8 mouse cellular contexts compared by ENCODE assay signal in the genomic region with DNA sequence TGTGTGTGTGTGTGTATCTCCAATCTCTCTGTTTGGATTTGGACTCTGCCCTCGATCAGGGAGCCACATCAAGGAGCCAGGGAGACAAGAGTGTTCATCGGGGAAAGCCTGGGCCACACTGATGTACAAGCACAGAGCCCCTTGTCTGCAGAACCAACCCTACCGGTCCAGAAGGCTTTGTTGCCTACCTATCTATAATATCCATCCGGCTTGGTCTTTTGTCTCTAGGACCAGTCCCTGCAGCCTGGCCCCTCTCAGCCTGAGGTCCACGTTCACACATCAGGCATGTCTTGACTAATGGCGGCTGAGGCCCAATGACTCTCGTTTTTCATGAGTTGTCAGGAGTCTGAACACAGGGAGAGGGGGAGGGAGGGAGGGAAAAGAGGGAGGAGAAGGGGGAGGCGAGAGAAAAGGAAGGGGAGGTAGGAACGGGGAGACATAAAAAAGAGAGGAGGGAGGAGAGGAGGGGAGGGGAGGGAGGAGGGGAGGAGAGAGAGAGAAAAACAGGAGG.
DNase-seq lines count a peak whose midpoint lies in the region; ATAC-seq lines count a peak whose summit lies in the region.
"Had no signal": no experiment of that assay in that cellular context is flagged by ENCODE, and none has a peak within 500 bp of the region (broad histone marks: within the 10 kb centered on the region; RNA-seq: fewer than 3 reads in every experiment).

No protein-coding gene starts in this region.

- peak; percentile 84 for DNase-seq in embryo, embryonic 10.5 days (ENCODE audit: low spot score)
- peak; percentile 62 for DNase-seq in embryonic facial prominence, embryonic 11.5 days (ENCODE audit: low spot score)
- DNase-seq in gastrocnemius, adult 8-10 months (ENCODE audit: low spot score in 2 of 2): no peak
- DNase-seq in liver: no peak
- DNase-seq in lung, postnatal 10 days: no peak

- H3K4me2 ChIP-seq in embryonic facial prominence, embryonic 11.5 days (ENCODE audit: low read depth, low read length): no peak overlapping the region
- peak overlapping the region; percentile 41 for H3K4me2 ChIP-seq in hindbrain, embryonic 13.5 days
- H3K4me2 ChIP-seq in midbrain, embryonic 16.5 days (ENCODE audit: low read length): peak overlapping the region; percentile 49

- no peak overlapping the region for H3K4me3 ChIP-seq in embryonic facial prominence, embryonic 11.5 days (ENCODE audit: low read depth, low read length)
- H3K4me3 ChIP-seq in hindbrain, embryonic 13.5 days: 0 out of 2 replicates have a peak overlapping the region, but pooled peaks have one; percentile 9
- H3K4me3 ChIP-seq in midbrain, embryonic 16.5 days (ENCODE audit: low read depth, low read length): 0 out of 2 replicates have a peak overlapping the region, but pooled peaks have one; percentile 6

- H3K9me3 ChIP-seq in embryonic facial prominence, embryonic 11.5 days (replicated peaks; ENCODE audit: control insufficient read depth, low read length): no peaks in the 10 kb centered on the region
- H3K9me3 ChIP-seq in hindbrain, embryonic 13.5 days: no peaks in the 10 kb centered on the region
- no peaks in the 10 kb centered on the region for H3K9me3 ChIP-seq in midbrain, embryonic 16.5 days (replicated peaks; ENCODE audit: control insufficient read depth, low read length, poor library complexity, severe bottlenecking)

- H3K36me3 ChIP-seq in embryonic facial prominence, embryonic 11.5 days (replicated peaks; ENCODE audit: control insufficient read depth, insufficient read depth, low read depth, low read length): no peaks in the 10 kb centered on the region
- no peaks in the 10 kb centered on the region for H3K36me3 ChIP-seq in hindbrain, embryonic 13.5 days
- H3K36me3 ChIP-seq in midbrain, embryonic 16.5 days (ENCODE audit: control insufficient read depth, insufficient read depth, low read length): no peaks in the 10 kb centered on the region

- WGBS in embryonic facial prominence, embryonic 11.5 days: 30% methylated on average over 9 of the region's 9 CpGs
- 18% methylated on average over 9 of the region's 9 CpGs for WGBS in hindbrain, embryonic 13.5 days
- 15% methylated on average over 9 of the region's 9 CpGs for WGBS in midbrain, embryonic 16.5 days

- H3K9ac ChIP-seq in embryonic facial prominence, embryonic 11.5 days (replicated peaks; ENCODE audit: low read length): no peak overlapping the region
- peak overlapping the region; percentile 46; the same call in 1 of the 2 replicates for H3K9ac ChIP-seq in hindbrain, embryonic 13.5 days
- peak overlapping the region; percentile 41; the same call in 1 of the 2 replicates for H3K9ac ChIP-seq in midbrain, embryonic 16.5 days (ENCODE audit: low read depth, low read length)

- H3K27ac ChIP-seq in embryonic facial prominence, embryonic 11.5 days (replicated peaks; ENCODE audit: low read depth, low read length): peak overlapping the region; percentile 53
- peak overlapping the region; percentile 94 for H3K27ac ChIP-seq in hindbrain, embryonic 13.5 days
- H3K27ac ChIP-seq in midbrain, embryonic 16.5 days (ENCODE audit: low read length): peak overlapping the region; percentile 84

- no peaks in the 10 kb centered on the region for H3K4me1 ChIP-seq in embryonic facial prominence, embryonic 11.5 days (ENCODE audit: control insufficient read depth, insufficient read depth, low read length)
- H3K4me1 ChIP-seq in hindbrain, embryonic 13.5 days (replicated peaks): peaks cover 28% of the 10 kb centered on the region
- H3K4me1 ChIP-seq in midbrain, embryonic 16.5 days (ENCODE audit: control insufficient read depth, insufficient read depth, low read length): peaks cover 21% of the 10 kb centered on the region

- peak; percentile 36 for ATAC-seq in embryonic facial prominence, embryonic 11.5 days (replicated peaks; ENCODE audit: insufficient number of reproducible peaks, low FRiP score, low TSS enrichment, low read depth)
- peak; percentile 70 for ATAC-seq in hindbrain, embryonic 13.5 days (ENCODE audit: low FRiP score)
- peak; percentile 57 for ATAC-seq in midbrain, embryonic 16.5 days
- ATAC-seq: inflammation-experienced regulatory T-cells, adult 6 months had no signal

- H3K27me3 ChIP-seq in embryonic facial prominence, embryonic 11.5 days (ENCODE audit: control insufficient read depth, insufficient read depth, low read length): no peaks in the 10 kb centered on the region
- H3K27me3 ChIP-seq in hindbrain, embryonic 13.5 days: no peaks in the 10 kb centered on the region
- no peaks in the 10 kb centered on the region for H3K27me3 ChIP-seq in midbrain, embryonic 16.5 days (ENCODE audit: control insufficient read depth, insufficient read depth, low read depth, low read length)

Comparison
In these comparisons a context has a peak if more than half of its experiments do, and no peak if none do; other contexts are left out.
1. DNase-seq: peak in embryo, embryonic 10.5 days (single experiment) and embryonic facial prominence, embryonic 11.5 days (single experiment); none in gastrocnemius, adult 8-10 months (0 of 2), liver (single experiment) and lung, postnatal 10 days (single experiment).
2. Peak in every context shown above with its lines, with median percentiles within 50 percentile points of each other: ATAC-seq and H3K27ac ChIP-seq.